Mouse (Mus musculus): ENCODE measurements around the gene H6pd. TPM values are rescaled to one million over a fixed set of nuclear protein-coding genes. Genes with fewer than 3 reads are reported as not detected.

Gene H6pd
- polyA plus RNA-seq, 1 experiment from 2014 or later: 10.6 TPM

- no peaks in the 10 kb centered on the region for H3K36me3 ChIP-seq
- no peak for ATAC-seq (ENCODE audit: extremely low read depth, insufficient number of reproducible peaks, low FRiP score, low TSS enrichment)
- H3K4me1 ChIP-seq: peaks cover 17% of the 10 kb centered on the region; the same call in 1 of the 2 replicates
- H3K9me3 ChIP-seq: no peaks in the 10 kb centered on the region
- no peak overlapping the region for H3K4me3 ChIP-seq
- H3K4me2 ChIP-seq: no peak overlapping the region
- no peak overlapping the region for H3K27ac ChIP-seq (replicated peaks)
- H3K27me3 ChIP-seq (replicated peaks): peaks cover 10% of the 10 kb centered on the region; the same call in 1 of the 2 replicates
- H3K9ac ChIP-seq: no peak overlapping the region
- WGBS: 43% methylated on average over 9 of the region's 9 CpGs
Measured at GRCm38 (mm10) chr4:149971393-149971792, 37.4 kb downstream of the H6pd start.

GRCm38 (mm10) chr4:149968526-149968925 is 40.3 kb downstream of the H6pd start:
- H3K4me3 ChIP-seq: no peak overlapping the region
- no peak overlapping the region for H3K4me2 ChIP-seq
- peaks cover 20% of the 10 kb centered on the region for H3K4me1 ChIP-seq
- peaks cover 10% of the 10 kb centered on the region; the same call in 1 of the 2 replicates for H3K27me3 ChIP-seq (replicated peaks)
- no peaks in the 10 kb centered on the region for H3K36me3 ChIP-seq
- H3K9ac ChIP-seq: no peak overlapping the region
- ATAC-seq (ENCODE audit: extremely low read depth, insufficient number of reproducible peaks, low FRiP score, low TSS enrichment): no peak
- no peak overlapping the region for H3K27ac ChIP-seq (replicated peaks)
- H3K9me3 ChIP-seq: no peaks in the 10 kb centered on the region
- 43% methylated on average over 6 of the region's 6 CpGs for WGBS

GRCm38 (mm10) chr4:149966963-149967362 is 41.9 kb downstream of the H6pd start:
- no peaks in the 10 kb centered on the region for H3K9me3 ChIP-seq
- peaks cover 10% of the 10 kb centered on the region; the same call in 1 of the 2 replicates for H3K27me3 ChIP-seq (replicated peaks)
- H3K4me2 ChIP-seq: no peak overlapping the region
- no peaks in the 10 kb centered on the region for H3K36me3 ChIP-seq
- ATAC-seq (ENCODE audit: extremely low read depth, insufficient number of reproducible peaks, low FRiP score, low TSS enrichment): no peak
- no peak overlapping the region for H3K4me3 ChIP-seq
- H3K4me1 ChIP-seq: peaks cover 20% of the 10 kb centered on the region
- H3K27ac ChIP-seq (replicated peaks): no peak overlapping the region
- 78% methylated on average over 9 of the region's 9 CpGs for WGBS
- H3K9ac ChIP-seq: no peak overlapping the region

GRCm38 (mm10) chr4:149966252-149966651 is 42.6 kb downstream of the H6pd start:
- WGBS: 49% methylated on average over 5 of the region's 5 CpGs
- no peak for ATAC-seq (ENCODE audit: extremely low read depth, insufficient number of reproducible peaks, low FRiP score, low TSS enrichment)

GRCm38 (mm10) chr4:149965672-149966071 is 43.2 kb downstream of the H6pd start:
- Histone ChIP-seq H3K9me3 (no peaks in the 10 kb centered on the region), H3K27ac (replicated peaks) (no peak overlapping the region), H3K4me3 (no peak overlapping the region), H3K4me2 (no peak overlapping the region), H3K4me1 (peaks cover 16% of the 10 kb centered on the region), H3K36me3 (no peaks in the 10 kb centered on the region), H3K27me3 (replicated peaks) (peaks cover 9% of the 10 kb centered on the region; the same call in 1 of the 2 replicates), H3K9ac (no peak overlapping the region)
- WGBS: 72% methylated on average over 6 of the region's 6 CpGs
- no peak for ATAC-seq (ENCODE audit: extremely low read depth, insufficient number of reproducible peaks, low FRiP score, low TSS enrichment)

More at GRCm38 (mm10) chr4:149966252-149966651, 42.6 kb downstream of the H6pd start:
- H3K27ac ChIP-seq (replicated peaks): no peak overlapping the region
- H3K4me2 ChIP-seq: no peak overlapping the region
- no peaks in the 10 kb centered on the region for H3K9me3 ChIP-seq
- peaks cover 10% of the 10 kb centered on the region; the same call in 1 of the 2 replicates for H3K27me3 ChIP-seq (replicated peaks)
- H3K36me3 ChIP-seq: no peaks in the 10 kb centered on the region
- H3K9ac ChIP-seq: no peak overlapping the region
- peaks cover 17% of the 10 kb centered on the region for H3K4me1 ChIP-seq
- H3K4me3 ChIP-seq: no peak overlapping the region

- peaks cover 4% of the 10 kb centered on the region; the same call in 1 of the 2 replicates for H3K27me3 ChIP-seq (replicated peaks)
- no peak for ATAC-seq (ENCODE audit: extremely low read depth, insufficient number of reproducible peaks, low FRiP score, low TSS enrichment)
- H3K4me2 ChIP-seq: no peak overlapping the region
- no peak overlapping the region for H3K4me3 ChIP-seq
- no peaks in the 10 kb centered on the region for H3K9me3 ChIP-seq
- no peak overlapping the region for H3K27ac ChIP-seq (replicated peaks)
- no peak overlapping the region for H3K9ac ChIP-seq
- H3K4me1 ChIP-seq: peaks cover 16% of the 10 kb centered on the region
- 69% methylated on average over 6 of the region's 6 CpGs for WGBS
- H3K36me3 ChIP-seq: no peaks in the 10 kb centered on the region
Measured at GRCm38 (mm10) chr4:149965242-149965641, 43.6 kb downstream of the H6pd start.

- Histone ChIP-seq H3K27ac (replicated peaks) (no peak overlapping the region), H3K9me3 (no peaks in the 10 kb centered on the region), H3K27me3 (replicated peaks) (0 out of 2 replicates have a peak, but pooled peaks cover under 1% of the 10 kb centered on the region), H3K4me1 (peaks cover 16% of the 10 kb centered on the region), H3K9ac (no peak overlapping the region), H3K4me2 (no peak overlapping the region), H3K36me3 (no peaks in the 10 kb centered on the region), H3K4me3 (no peak overlapping the region)
- ATAC-seq (ENCODE audit: extremely low read depth, insufficient number of reproducible peaks, low FRiP score, low TSS enrichment): no peak
- 65% methylated on average over 3 of the region's 3 CpGs for WGBS
Measured at GRCm38 (mm10) chr4:149964770-149965169, 44.1 kb downstream of the H6pd start.

- Histone ChIP-seq H3K4me3 (no peak overlapping the region), H3K9ac (no peak overlapping the region), H3K27ac (replicated peaks) (no peak overlapping the region), H3K36me3 (no peaks in the 10 kb centered on the region), H3K27me3 (replicated peaks) (no peaks in the 10 kb centered on the region), H3K9me3 (no peaks in the 10 kb centered on the region), H3K4me2 (no peak overlapping the region), H3K4me1 (peaks cover 16% of the 10 kb centered on the region)
- WGBS: 73% methylated on average over 8 of the region's 8 CpGs
- no peak for ATAC-seq (ENCODE audit: extremely low read depth, insufficient number of reproducible peaks, low FRiP score, low TSS enrichment)
Measured at GRCm38 (mm10) chr4:149964285-149964684, 44.5 kb downstream of the H6pd start.

- WGBS: 78% methylated on average over 7 of the region's 7 CpGs
- peaks cover 10% of the 10 kb centered on the region for H3K4me1 ChIP-seq
Measured at GRCm38 (mm10) chr4:149960391-149960790, 48.4 kb downstream of the H6pd start.

GRCm38 (mm10) chr4:149959816-149960215 is 49.0 kb downstream of the H6pd start:
- ATAC-seq (ENCODE audit: extremely low read depth, insufficient number of reproducible peaks, low FRiP score, low TSS enrichment): no peak
- Histone ChIP-seq H3K4me3 (no peak overlapping the region), H3K27ac (replicated peaks) (no peak overlapping the region), H3K4me1 (peaks cover 12% of the 10 kb centered on the region), H3K27me3 (replicated peaks) (peaks cover 28% of the 10 kb centered on the region), H3K4me2 (no peak overlapping the region), H3K36me3 (no peaks in the 10 kb centered on the region), H3K9ac (no peak overlapping the region), H3K9me3 (no peaks in the 10 kb centered on the region)
- 59% methylated on average over 10 of the region's 10 CpGs for WGBS

More at GRCm38 (mm10) chr4:149960391-149960790, 48.4 kb downstream of the H6pd start:
- no peak overlapping the region for H3K4me2 ChIP-seq
- no peak overlapping the region for H3K27ac ChIP-seq (replicated peaks)
- no peak overlapping the region for H3K4me3 ChIP-seq
- ATAC-seq (ENCODE audit: extremely low read depth, insufficient number of reproducible peaks, low FRiP score, low TSS enrichment): no peak
- peaks cover 25% of the 10 kb centered on the region for H3K27me3 ChIP-seq (replicated peaks)
- no peaks in the 10 kb centered on the region for H3K9me3 ChIP-seq
- no peaks in the 10 kb centered on the region for H3K36me3 ChIP-seq
- no peak overlapping the region for H3K9ac ChIP-seq

- Histone ChIP-seq H3K4me2 (no peak overlapping the region), H3K27me3 (replicated peaks) (peaks cover 28% of the 10 kb centered on the region), H3K4me3 (no peak overlapping the region), H3K9me3 (no peaks in the 10 kb centered on the region), H3K9ac (no peak overlapping the region), H3K27ac (replicated peaks) (no peak overlapping the region), H3K36me3 (no peaks in the 10 kb centered on the region), H3K4me1 (peaks cover 16% of the 10 kb centered on the region)
- no peak for ATAC-seq (ENCODE audit: extremely low read depth, insufficient number of reproducible peaks, low FRiP score, low TSS enrichment)
- 4% methylated on average over 5 of the region's 5 CpGs for WGBS
Measured at GRCm38 (mm10) chr4:149958566-149958965, 50.3 kb downstream of the H6pd start.

- peaks cover 24% of the 10 kb centered on the region for H3K4me1 ChIP-seq
- no peak for ATAC-seq (ENCODE audit: extremely low read depth, insufficient number of reproducible peaks, low FRiP score, low TSS enrichment)
- no peaks in the 10 kb centered on the region for H3K9me3 ChIP-seq
- H3K9ac ChIP-seq: no peak overlapping the region
- peaks cover 53% of the 10 kb centered on the region for H3K27me3 ChIP-seq (replicated peaks)
- H3K36me3 ChIP-seq: no peaks in the 10 kb centered on the region
- H3K4me3 ChIP-seq: no peak overlapping the region
- WGBS: 32% methylated on average over 13 of the region's 13 CpGs
- peak overlapping the region; percentile 95 for H3K4me2 ChIP-seq
- no peak overlapping the region for H3K27ac ChIP-seq (replicated peaks)
Measured at GRCm38 (mm10) chr4:149956048-149956447, 52.8 kb downstream of the H6pd start.
